Mouse (Mus musculus) C2C12 (cell line): ENCODE results near the gene Tcp11l2.

Source experiments
- CEBPB ChIP-seq: IDR thresholded peaks from one replicate; pipeline ENCODE4 v1.6.1; 2011; ENCODE audit warnings: low read depth, mild to moderate bottlenecking, control low read depth, moderate library complexity
- CTCF ChIP-seq: IDR thresholded peaks from one replicate; pipeline ENCODE4 v1.5.1; 2011; ENCODE audit not compliant: control insufficient read depth, insufficient read depth, insufficient read length
- FOSL1 ChIP-seq: IDR thresholded peaks from one replicate; pipeline ENCODE4 v1.8.0; 2011; ENCODE audit warnings: mild to moderate bottlenecking, low read length; ENCODE audit not compliant: poor library complexity, insufficient read depth, severe bottlenecking
- MAX ChIP-seq: IDR thresholded peaks from one replicate; pipeline ENCODE4 v1.6.1; 2011; ENCODE audit warnings: mild to moderate bottlenecking, control low read depth
- MYOD1 ChIP-seq: IDR thresholded peaks from one replicate; pipeline ENCODE4 v1.6.1; 2011; ENCODE audit warnings: low read depth; ENCODE audit not compliant: control insufficient read depth, insufficient read length
- MYOG ChIP-seq: IDR thresholded peaks from one replicate; pipeline ENCODE4 v1.6.1; 2011; ENCODE audit not compliant: control insufficient read depth, insufficient read length; ENCODE audit errors: extremely low read depth
- USF1 ChIP-seq: IDR thresholded peaks from one replicate; pipeline ENCODE4 v1.6.1; 2011; ENCODE audit warnings: low read depth, mild to moderate bottlenecking, control low read depth, moderate library complexity

DNA sequence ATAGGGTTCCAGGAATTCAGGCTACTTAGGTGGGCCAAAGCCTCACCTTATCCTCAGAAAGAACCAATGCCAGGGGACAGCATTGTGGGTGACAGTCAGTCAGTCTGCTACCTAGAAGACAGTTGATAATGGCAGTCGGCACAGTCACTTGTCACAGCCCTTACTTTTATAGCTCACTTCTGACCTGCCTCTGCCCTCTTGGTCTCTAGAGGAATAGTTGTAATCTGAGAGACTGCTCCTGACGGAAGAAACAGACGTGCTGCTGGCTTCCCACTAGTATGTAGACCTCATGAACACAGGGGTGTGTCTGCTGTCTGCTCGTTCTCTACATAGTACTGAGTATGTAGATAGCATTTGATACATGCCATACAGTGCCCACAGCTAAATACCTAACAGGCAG lies 33.9 kb downstream of the Tcp11l2 start:
- TF ChIP-seq CTCF, result no peak
- no peak for TF ChIP-seq MAX
- no peak for TF ChIP-seq USF1
- TF ChIP-seq FOSL1, result no peak
- TF ChIP-seq MYOG, result no peak
- TF ChIP-seq MYOD1, result no peak
- no peak for TF ChIP-seq CEBPB
